Mouse (Mus musculus) limb, embryonic 10.5 days (tissue): ENCODE measurements around the gene Ppfibp2. TPM values are rescaled to one million over a fixed set of nuclear protein-coding genes. Genes with fewer than 3 reads are reported as not detected.
A peak's percentile ranks its signal among the peaks of the same experiment; 100 is the strongest.

Experiments used
- DNase-seq: peaks from one replicate; pipeline ENCODE4 v3.0.0-alpha.2; 2017; ENCODE audit warnings: low spot score
- H3K27ac ChIP-seq: fragments of 300-500 bp; sonication (generic); 2 replicates; pipeline ENCODE4 v1.5.1; 2016; ENCODE audit warnings: mild to moderate bottlenecking
- H3K27me3 ChIP-seq: fragments of 300-500 bp; sonication (generic); 2 replicates; pipeline ENCODE4 v1.6.1; 2016; ENCODE audit warnings: low read depth, mild to moderate bottlenecking; ENCODE audit not compliant: poor library complexity, severe bottlenecking
- H3K36me3 ChIP-seq: fragments of 300-500 bp; sonication (generic); 2 replicates; pipeline ENCODE4 v1.6.1; 2016; ENCODE audit warnings: mild to moderate bottlenecking, moderate library complexity
- H3K4me1 ChIP-seq: fragments of 300-500 bp; sonication (generic); 2 replicates; pipeline ENCODE4 v1.6.1; 2016
- H3K4me3 ChIP-seq: fragments of 300-500 bp; sonication (generic); 2 replicates; pipeline ENCODE4 v1.5.1; 2016; ENCODE audit warnings: mild to moderate bottlenecking, moderate library complexity
- H3K9me3 ChIP-seq: fragments of 300-500 bp; sonication (generic); replicated peaks from 2 replicates; pipeline ENCODE4 v1.6.1; 2016; ENCODE audit warnings: mild to moderate bottlenecking
- WGBS: fragments of 180-500 bp; shearing (Covaris S2); methylation state at CpG from one replicate; pipeline ENCODE4 v1.1.7; 2016; 5-methylcytosine and 5-hydroxymethylcytosine counted together
- polyA plus RNA-seq: library from polyadenylated mRNA; unstranded; fragments of >200 nt; fragmentation: Nextera tagmentation; extraction: Ambion mirVana; gene quantifications from 2 replicates; pipeline ENCODE4 v1.2.1, GENCODE M21; 2016

Gene Ppfibp2
- polyA plus RNA-seq, 1 experiment from 2014 or later, result 24.9 TPM

DNA sequence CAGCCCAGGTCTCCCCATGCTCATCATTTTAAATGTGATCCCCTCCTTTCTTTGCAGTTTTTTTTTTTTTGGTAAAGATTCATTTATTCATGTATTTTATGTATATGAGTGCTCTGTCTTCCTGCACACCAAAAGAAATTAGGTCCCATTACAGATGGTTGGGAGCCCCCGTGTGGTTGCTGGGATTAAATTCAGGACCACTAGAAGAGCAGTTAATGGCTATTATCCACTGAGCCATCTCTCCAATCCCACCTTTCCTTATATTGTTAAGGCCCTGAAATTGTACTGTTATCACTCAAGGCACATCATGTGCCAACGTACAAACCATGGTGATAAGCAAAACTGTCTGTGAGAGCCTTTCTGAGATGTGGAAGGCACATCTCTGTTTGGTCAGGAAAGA lies 143.7 kb downstream of the Ppfibp2 start:
- no peaks in the 10 kb centered on the region for H3K27me3 ChIP-seq
- WGBS, result 45% methylated on average over 2 of the region's 2 CpGs

DNA sequence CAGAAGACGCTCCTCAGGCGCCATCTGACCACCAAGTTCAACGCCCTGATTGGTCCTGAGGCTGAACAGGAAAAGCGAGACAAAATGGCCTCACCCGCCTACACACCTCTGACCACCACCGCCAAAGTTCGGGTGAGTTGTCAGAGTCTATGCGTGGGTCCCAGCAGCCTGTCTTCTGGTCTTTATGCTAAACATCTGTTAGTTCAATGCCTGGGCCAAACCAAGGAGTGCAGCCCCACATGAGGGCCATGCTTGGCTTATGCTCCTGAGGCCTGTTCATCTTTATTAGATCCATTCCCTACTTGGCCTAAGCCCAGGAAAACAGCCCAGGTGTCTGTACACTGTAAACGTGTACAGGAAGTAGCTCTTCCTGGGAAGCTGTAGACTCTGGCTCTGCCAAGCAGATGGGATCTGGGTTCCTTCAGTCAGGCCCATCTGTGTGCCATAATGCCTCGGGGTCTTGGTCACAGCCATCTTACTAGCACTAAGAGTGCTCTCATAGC lies 148.0 kb downstream of the Ppfibp2 start:
- no peaks in the 10 kb centered on the region for H3K4me1 ChIP-seq
- no peaks in the 10 kb centered on the region for H3K27me3 ChIP-seq
- peaks cover 83% of the 10 kb centered on the region for H3K36me3 ChIP-seq
- H3K27ac ChIP-seq, result no peak overlapping the region
- WGBS, result 94% methylated on average over 10 of the region's 10 CpGs
- no peak for DNase-seq
- H3K9me3 ChIP-seq, result no peaks in the 10 kb centered on the region
- no peak overlapping the region for H3K4me3 ChIP-seq

More for the DNA sequence above, 143.7 kb downstream of the Ppfibp2 start:
- Histone ChIP-seq H3K27ac (no peak overlapping the region), H3K9me3 (no peaks in the 10 kb centered on the region), H3K4me3 (no peak overlapping the region), H3K4me1 (no peaks in the 10 kb centered on the region), H3K36me3 (peaks cover 54% of the 10 kb centered on the region)
- no peak for DNase-seq

DNA sequence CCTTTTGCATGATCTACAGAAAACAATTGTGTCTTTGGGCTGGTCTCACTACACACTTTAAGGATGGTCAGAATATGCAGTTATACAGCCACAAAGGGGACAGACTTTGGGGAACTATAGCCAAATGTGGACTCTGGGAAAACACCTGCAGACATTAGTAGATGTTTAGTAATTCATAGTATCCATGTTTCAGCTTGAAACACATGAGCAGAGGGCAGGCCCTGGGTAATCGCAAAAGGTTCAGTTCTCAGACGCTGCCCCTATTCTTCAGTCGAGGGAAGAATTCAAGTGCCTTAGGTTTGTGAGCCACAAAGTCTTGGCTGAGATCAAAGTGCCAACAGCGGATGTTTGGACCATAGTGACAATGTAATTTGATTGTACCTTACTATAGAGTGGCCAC lies 149.4 kb downstream of the Ppfibp2 start:
- peak; percentile 6 for DNase-seq
- H3K9me3 ChIP-seq, result no peaks in the 10 kb centered on the region
- H3K27me3 ChIP-seq, result no peaks in the 10 kb centered on the region
- no peak overlapping the region for H3K4me3 ChIP-seq
- H3K36me3 ChIP-seq, result peaks cover 69% of the 10 kb centered on the region
- 94% methylated on average over 4 of the region's 4 CpGs for WGBS
- no peaks in the 10 kb centered on the region for H3K4me1 ChIP-seq
- H3K27ac ChIP-seq, result no peak overlapping the region

DNA sequence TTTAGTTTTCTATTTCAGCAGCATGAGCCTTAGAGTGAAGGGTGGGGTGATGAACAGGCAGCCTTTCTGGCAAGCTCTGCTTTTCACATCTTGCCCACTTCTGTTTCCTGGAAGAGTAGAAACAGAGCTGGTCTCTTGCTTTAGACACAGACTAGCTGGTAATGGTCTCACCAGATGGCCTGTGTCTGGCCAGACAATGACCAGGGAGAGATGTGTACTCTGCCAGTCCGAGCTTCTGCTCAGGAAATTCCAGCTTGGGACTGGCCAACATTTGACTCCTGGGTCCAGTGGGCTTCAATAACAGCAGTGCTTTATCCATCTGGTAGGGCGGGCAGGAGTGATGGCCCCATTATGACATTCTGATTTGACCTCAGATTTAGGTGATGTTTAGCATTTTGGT lies 150.1 kb downstream of the Ppfibp2 start:
- Histone ChIP-seq H3K4me3 (no peak overlapping the region), H3K27ac (no peak overlapping the region), H3K4me1 (no peaks in the 10 kb centered on the region), H3K36me3 (peaks cover 62% of the 10 kb centered on the region), H3K27me3 (no peaks in the 10 kb centered on the region), H3K9me3 (no peaks in the 10 kb centered on the region)
- peak; percentile 13 for DNase-seq
- 82% methylated on average over 2 of the region's 2 CpGs for WGBS

DNA sequence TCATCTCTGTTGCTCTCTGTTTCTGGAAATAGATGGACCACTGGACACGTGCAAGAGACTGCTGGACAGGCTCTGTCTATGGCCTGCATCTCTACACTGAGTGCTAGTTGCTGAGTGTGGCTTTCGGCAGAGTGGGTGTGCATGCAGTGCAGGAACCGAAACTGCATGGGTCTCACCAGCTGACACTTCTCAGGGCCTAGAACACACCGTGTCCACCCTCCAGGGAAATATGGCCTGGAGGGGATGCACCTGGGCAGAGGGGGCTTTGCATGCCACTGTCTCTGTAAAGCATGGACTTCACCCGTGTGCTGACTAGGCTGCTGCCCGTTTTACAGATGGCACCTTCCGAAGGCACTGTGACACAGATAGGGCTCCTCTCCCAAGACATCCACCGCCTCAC lies 151.0 kb downstream of the Ppfibp2 start:
- DNase-seq, result no peak
- 92% methylated on average over 8 of the region's 8 CpGs for WGBS
- H3K36me3 ChIP-seq, result peaks cover 53% of the 10 kb centered on the region

DNA sequence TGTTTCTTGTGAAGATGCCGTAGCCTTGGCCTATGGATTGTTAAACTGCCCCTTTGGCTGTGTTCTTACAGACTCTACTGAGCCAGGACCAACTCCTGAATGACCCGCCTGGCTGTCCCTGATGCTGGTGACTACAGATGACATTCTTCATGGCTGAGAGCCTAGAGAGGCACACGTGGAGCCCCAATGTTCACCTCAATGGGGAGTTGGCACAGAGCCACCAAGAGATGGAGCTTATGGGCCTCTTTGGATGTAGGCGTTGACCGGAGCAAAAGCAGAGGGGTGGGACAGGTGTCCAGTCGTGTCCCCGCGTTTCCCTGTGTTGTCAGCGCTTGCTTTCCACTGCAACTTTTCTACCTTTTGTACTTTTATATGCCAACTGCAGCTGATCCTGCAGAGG lies 152.5 kb downstream of the Ppfibp2 start:
- H3K4me3 ChIP-seq, result no peak overlapping the region
- H3K27me3 ChIP-seq, result no peaks in the 10 kb centered on the region
- DNase-seq, result no peak
- no peak overlapping the region for H3K27ac ChIP-seq
- peaks cover 48% of the 10 kb centered on the region for H3K36me3 ChIP-seq
- no peaks in the 10 kb centered on the region for H3K9me3 ChIP-seq
- 92% methylated on average over 9 of the region's 9 CpGs for WGBS
- no peaks in the 10 kb centered on the region for H3K4me1 ChIP-seq

More for the DNA sequence above, 151.0 kb downstream of the Ppfibp2 start:
- no peaks in the 10 kb centered on the region for H3K27me3 ChIP-seq
- H3K9me3 ChIP-seq, result no peaks in the 10 kb centered on the region
- no peak overlapping the region for H3K4me3 ChIP-seq
- no peaks in the 10 kb centered on the region for H3K4me1 ChIP-seq
- no peak overlapping the region for H3K27ac ChIP-seq

DNA sequence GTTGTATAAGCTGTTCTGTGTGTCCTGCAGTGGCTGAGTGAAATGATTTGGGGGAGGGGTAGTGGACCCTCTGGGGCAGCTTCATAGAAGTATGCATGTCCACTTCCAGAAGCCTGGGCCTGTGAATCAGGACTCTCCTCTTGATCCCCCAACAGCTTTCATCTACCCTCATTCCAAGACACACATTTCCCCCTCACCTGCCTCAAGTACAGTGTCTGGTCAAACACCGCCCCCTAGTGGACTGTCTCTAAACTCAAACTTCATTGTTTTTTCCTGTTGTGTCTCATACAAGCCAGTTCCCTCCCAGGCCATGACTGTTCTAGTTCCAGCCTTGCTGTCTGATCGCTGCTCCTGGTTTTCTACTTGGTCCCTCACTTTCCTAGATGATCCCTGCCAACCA lies 152.9 kb downstream of the Ppfibp2 start:
- WGBS, result 20% methylated on average over 2 of the region's 2 CpGs
- Histone ChIP-seq H3K4me3 (no peak overlapping the region), H3K27me3 (no peaks in the 10 kb centered on the region), H3K9me3 (no peaks in the 10 kb centered on the region), H3K36me3 (peaks cover 45% of the 10 kb centered on the region), H3K27ac (no peak overlapping the region), H3K4me1 (no peaks in the 10 kb centered on the region)
- DNase-seq, result peak; percentile 83

DNA sequence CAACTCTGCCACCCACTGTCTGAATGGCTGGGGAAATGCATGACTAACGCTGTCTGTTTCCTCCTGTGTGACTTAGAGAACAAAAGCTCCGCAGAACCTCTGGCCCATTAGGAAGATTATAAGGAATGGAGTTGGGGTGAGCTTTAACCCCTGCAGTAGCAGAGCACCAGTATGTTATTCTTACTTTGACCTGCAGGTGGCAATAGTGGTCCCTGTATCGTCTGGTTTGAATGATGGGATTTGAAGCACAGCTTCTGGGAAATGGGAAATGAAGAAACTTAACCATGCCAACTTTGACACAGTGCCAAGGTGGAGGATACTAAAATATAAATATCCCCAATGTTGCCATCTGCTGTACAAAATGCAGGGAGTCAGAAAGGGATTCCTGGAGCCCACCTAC lies 154.3 kb downstream of the Ppfibp2 start:
- peaks cover 32% of the 10 kb centered on the region for H3K36me3 ChIP-seq
- WGBS, result 10% methylated on average over 3 of the region's 3 CpGs
- H3K27ac ChIP-seq, result no peak overlapping the region
- no peaks in the 10 kb centered on the region for H3K9me3 ChIP-seq
- no peaks in the 10 kb centered on the region for H3K4me1 ChIP-seq
- DNase-seq, result no peak
- H3K27me3 ChIP-seq, result no peaks in the 10 kb centered on the region
- H3K4me3 ChIP-seq, result no peak overlapping the region

DNA sequence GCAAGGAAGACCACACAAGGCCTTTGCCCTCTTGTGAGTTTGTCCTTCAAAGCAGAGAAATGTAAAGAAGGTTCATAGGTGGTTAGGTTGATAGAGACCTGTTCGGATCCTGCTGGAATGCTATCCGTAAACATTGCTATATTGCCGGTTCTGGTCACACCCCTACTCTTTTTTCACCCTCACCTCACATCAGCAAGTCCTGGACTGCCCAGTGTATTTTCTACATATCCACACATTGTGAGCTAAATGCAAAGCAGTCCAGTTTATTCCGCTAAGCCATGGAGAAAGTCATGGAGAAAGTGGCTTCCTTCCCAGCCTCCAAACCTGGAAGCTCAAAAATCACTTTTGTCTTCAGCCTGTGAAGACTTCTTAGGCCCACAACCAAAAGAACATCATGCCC lies 154.7 kb downstream of the Ppfibp2 start:
- no peak overlapping the region for H3K27ac ChIP-seq
- H3K4me3 ChIP-seq, result no peak overlapping the region
- no peak for DNase-seq
- no peaks in the 10 kb centered on the region for H3K4me1 ChIP-seq
- no peaks in the 10 kb centered on the region for H3K9me3 ChIP-seq
- H3K36me3 ChIP-seq, result peaks cover 27% of the 10 kb centered on the region
- no peaks in the 10 kb centered on the region for H3K27me3 ChIP-seq
- 93% methylated on average over 4 of the region's 4 CpGs for WGBS

DNA sequence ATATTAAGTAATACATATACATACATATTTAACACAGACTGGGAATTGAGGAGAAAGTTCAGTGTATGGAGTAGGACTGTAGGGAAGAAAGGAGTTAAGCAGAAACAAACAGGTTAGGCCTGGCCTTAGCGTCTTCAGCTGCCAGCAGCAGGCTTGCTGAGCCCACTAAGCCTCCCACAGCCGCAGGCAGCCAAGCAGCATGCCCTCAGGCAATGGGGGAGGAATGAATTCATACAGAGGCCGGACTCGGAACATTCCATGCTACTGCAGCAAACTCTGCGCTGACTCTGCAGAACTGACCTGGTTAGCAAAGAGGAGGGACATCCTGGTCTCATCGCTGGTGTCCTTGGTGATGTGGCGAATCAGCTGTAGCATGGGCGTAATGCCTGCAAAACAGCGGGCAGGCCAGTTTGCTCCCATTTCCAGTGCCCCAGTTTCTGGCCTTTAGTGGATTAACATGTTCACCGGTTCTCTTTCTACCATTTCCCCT lies 157.1 kb downstream of the Ppfibp2 start:
- Histone ChIP-seq H3K36me3 (peaks cover 7% of the 10 kb centered on the region; the same call in 1 of the 2 replicates), H3K4me1 (no peaks in the 10 kb centered on the region), H3K4me3 (no peak overlapping the region), H3K27me3 (0 out of 2 replicates have a peak, but pooled peaks cover 4% of the 10 kb centered on the region), H3K9me3 (no peaks in the 10 kb centered on the region), H3K27ac (no peak overlapping the region)
- DNase-seq, result no peak
- 81% methylated on average over 10 of the region's 10 CpGs for WGBS

DNA sequence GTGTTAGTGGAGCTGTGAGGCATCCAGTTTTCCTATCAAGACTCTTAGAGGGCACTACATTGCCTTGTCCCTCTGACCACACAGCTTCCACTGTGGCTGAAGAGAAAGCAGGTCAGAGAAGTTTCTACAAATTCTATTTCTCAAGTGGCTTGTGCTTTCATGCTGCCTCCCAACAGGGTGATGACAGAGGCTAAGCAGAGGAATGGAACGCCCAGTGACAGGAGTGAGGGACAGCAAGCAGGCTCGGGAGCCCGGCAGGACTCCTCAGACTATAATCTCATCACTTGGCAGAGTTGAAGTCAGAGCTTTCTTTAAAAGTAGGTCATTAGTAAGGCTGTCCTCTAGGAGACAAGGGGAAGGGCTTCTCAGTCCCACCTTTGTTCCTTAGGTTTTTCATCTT lies 160.9 kb downstream of the Ppfibp2 start:
- peaks cover 11% of the 10 kb centered on the region for H3K4me1 ChIP-seq
- no peaks in the 10 kb centered on the region for H3K9me3 ChIP-seq
- H3K4me3 ChIP-seq, result no peak overlapping the region
- H3K36me3 ChIP-seq, result no peaks in the 10 kb centered on the region
- no peak for DNase-seq
- 0 out of 2 replicates have a peak, but pooled peaks cover 12% of the 10 kb centered on the region for H3K27me3 ChIP-seq
- 78% methylated on average over 3 of the region's 3 CpGs for WGBS
- no peak overlapping the region for H3K27ac ChIP-seq

DNA sequence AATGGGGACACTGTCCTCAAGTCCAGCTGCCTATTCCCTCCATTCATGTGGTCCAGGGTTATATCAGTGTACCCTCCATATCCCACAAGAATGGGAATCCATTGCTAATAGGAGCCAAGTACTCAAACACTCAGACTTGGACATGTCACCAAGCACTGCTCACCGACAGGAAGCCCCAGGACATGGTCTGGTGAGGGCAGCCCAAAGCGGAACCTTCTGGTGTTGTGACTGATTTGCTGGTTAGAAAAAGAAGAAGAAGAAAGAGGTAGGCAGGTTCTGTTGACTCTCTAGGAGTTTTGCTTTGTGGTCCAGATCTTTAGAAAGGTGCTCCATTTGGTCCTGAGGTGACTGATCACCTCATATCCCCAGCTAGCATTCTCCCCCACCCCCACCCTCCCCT lies 161.7 kb downstream of the Ppfibp2 start:
- peaks cover 11% of the 10 kb centered on the region for H3K4me1 ChIP-seq
- WGBS, result 95% methylated on average over 2 of the region's 2 CpGs

DNA sequence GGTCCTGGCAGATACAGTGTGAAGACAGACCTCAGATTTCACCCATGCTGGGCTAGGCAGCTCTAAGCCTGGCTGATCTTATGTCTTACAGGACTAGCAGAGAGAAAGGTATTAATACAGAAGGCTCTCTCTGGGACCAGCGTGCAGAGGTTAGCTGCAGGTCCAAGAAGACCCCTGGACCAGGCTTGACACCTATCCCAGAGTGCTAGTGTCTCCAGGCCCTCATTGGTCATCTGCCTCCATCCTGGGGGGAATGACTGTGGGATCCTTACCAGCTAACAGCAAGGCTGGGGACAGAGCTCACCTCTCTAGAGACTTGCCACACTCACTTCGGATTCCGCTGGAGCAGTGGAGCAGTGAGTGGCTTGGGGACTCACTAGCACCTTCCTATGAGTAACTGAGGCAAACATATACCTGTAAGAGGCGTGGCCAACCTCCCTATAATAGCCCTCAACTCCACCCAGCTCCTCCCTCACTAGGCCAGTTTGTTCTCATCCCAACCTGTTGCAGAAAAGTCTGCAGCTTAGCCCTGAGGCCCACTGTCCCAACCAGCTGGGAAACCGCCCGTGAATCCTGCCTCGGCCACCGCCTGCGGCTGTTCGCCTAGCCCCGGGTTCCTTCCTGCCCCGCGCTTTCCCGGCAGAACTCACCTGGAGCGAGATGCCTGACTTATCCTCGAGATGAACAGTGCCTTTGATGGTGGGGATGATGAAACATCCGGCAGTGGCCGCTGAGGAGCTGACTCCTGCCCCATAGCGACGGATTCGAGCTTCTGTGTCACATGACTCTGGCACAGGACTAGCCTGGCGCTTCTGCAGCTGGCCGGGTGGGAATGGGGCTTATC lies 162.5 kb downstream of the Ppfibp2 start, which contains the start of gene Cyb5r2:
TSS of gene Cyb5r2 (minus strand) at position 725 of the 844 bp plus-strand sequence.
- DNase-seq, result peak; percentile 57
- peaks cover 11% of the 10 kb centered on the region for H3K4me1 ChIP-seq
- 0 out of 2 replicates have a peak, but pooled peaks cover 12% of the 10 kb centered on the region for H3K27me3 ChIP-seq
- no peaks in the 10 kb centered on the region for H3K36me3 ChIP-seq
- peak within 1 kb of the TSS; percentile 49 for H3K4me3 ChIP-seq
- H3K9me3 ChIP-seq, result no peaks in the 10 kb centered on the region
- 10% methylated on average over 23 of the region's 23 CpGs for WGBS
- peak within 1 kb of the TSS; percentile 70; the same call in 1 of the 2 replicates for H3K27ac ChIP-seq

More for the DNA sequence above, 161.7 kb downstream of the Ppfibp2 start:
- 0 out of 2 replicates have a peak, but pooled peaks cover 12% of the 10 kb centered on the region for H3K27me3 ChIP-seq
- no peak for DNase-seq
- no peak overlapping the region for H3K27ac ChIP-seq
- H3K4me3 ChIP-seq, result no peak overlapping the region
- H3K36me3 ChIP-seq, result no peaks in the 10 kb centered on the region
- H3K9me3 ChIP-seq, result no peaks in the 10 kb centered on the region
